Mouse (Mus musculus) hindbrain, embryonic 13.5 days (tissue): ENCODE measurements around the gene 4933402D24Rik. TPM values are rescaled to one million over a fixed set of nuclear protein-coding genes. Genes with fewer than 3 reads are reported as not detected.

Experiments
- ATAC-seq: fragments of 200-750 bp; cut with Nextera tagmentation; 2 replicates; pipeline ENCODE4 v1.8.0; 2017; ENCODE audit warnings: moderate TSS enrichment; ENCODE audit not compliant: low FRiP score
- H3K27ac ChIP-seq: fragments of 300-500 bp; sonication (generic); 2 replicates; pipeline ENCODE4 v1.5.1; 2015; ENCODE audit warnings: inconsistent platforms, mild to moderate bottlenecking, moderate library complexity
- H3K27me3 ChIP-seq: fragments of 300-500 bp; sonication (generic); 2 replicates; pipeline ENCODE4 v1.6.1; 2015; ENCODE audit warnings: mild to moderate bottlenecking, inconsistent platforms
- H3K36me3 ChIP-seq: fragments of 300-500 bp; sonication (generic); 2 replicates; pipeline ENCODE4 v1.6.1; 2015; ENCODE audit warnings: mild to moderate bottlenecking, inconsistent platforms
- H3K4me1 ChIP-seq: fragments of 300-500 bp; sonication (generic); replicated peaks from 2 replicates; pipeline ENCODE4 v1.6.1; 2015; ENCODE audit warnings: inconsistent platforms
- H3K4me2 ChIP-seq: fragments of 300-500 bp; sonication (generic); 2 replicates; pipeline ENCODE4 v1.6.1; 2015; ENCODE audit warnings: inconsistent platforms, mild to moderate bottlenecking, moderate library complexity
- H3K4me3 ChIP-seq: fragments of 300-500 bp; sonication (generic); 2 replicates; pipeline ENCODE4 v1.5.1; 2015; ENCODE audit warnings: mild to moderate bottlenecking, inconsistent platforms
- H3K9ac ChIP-seq: fragments of 300-500 bp; sonication (generic); 2 replicates; pipeline ENCODE4 v1.6.1; 2015; ENCODE audit warnings: mild to moderate bottlenecking, inconsistent platforms
- H3K9me3 ChIP-seq: fragments of 300-500 bp; sonication (generic); 2 replicates; pipeline ENCODE4 v1.6.1; 2016; ENCODE audit warnings: inconsistent platforms
- WGBS: fragments of 180-500 bp; shearing (Covaris S2); methylation state at CpG from one replicate; pipeline ENCODE4 v1.1.7; 2015; 5-methylcytosine and 5-hydroxymethylcytosine counted together
- polyA plus RNA-seq: library from polyadenylated mRNA; unstranded; fragments of >200 nt; fragmentation: Nextera tagmentation; extraction: Ambion mirVana; gene quantifications from 2 replicates; pipeline ENCODE4 v1.2.1, GENCODE M21; 2015

The 4933402D24Rik gene
- 0.27 and 0.39 TPM in 2 replicates for polyA plus RNA-seq

DNA sequence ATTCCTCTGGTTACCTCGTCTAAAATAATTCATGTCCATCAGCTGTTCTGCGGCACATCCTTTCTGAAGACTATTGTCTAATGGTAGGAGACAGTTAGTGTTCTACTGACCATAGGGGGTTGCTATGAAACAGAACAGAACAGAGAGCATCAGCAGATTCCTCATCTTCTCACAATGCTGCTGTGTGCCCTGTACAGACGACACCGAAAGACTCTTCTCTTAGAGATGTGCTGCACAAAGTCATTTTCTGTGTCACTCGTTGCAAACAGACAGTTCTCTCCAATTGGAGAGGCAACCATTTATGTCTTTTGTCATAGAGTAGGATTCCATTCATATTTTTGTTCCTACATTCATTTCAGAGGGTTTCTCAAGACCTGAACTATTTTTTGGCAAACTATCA lies at the start of gene 4933402D24Rik:
4933402D24Rik (minus strand) TSS at position 101 of the 400 bp plus-strand sequence.
- 0 out of 2 replicates have a peak, but pooled peaks cover under 1% of the 10 kb centered on the region for H3K9me3 ChIP-seq
- H3K4me2 ChIP-seq: no peak within 1 kb of the TSS
- peaks cover 42% of the 10 kb centered on the region for H3K4me1 ChIP-seq
- no peak for ATAC-seq
- no peaks in the 10 kb centered on the region for H3K36me3 ChIP-seq
- H3K27me3 ChIP-seq: no peaks in the 10 kb centered on the region
- H3K9ac ChIP-seq: no peak within 1 kb of the TSS
- no peak within 1 kb of the TSS for H3K27ac ChIP-seq
- no peak within 1 kb of the TSS for H3K4me3 ChIP-seq
- WGBS: 54% methylated on average over 5 of the region's 5 CpGs

DNA sequence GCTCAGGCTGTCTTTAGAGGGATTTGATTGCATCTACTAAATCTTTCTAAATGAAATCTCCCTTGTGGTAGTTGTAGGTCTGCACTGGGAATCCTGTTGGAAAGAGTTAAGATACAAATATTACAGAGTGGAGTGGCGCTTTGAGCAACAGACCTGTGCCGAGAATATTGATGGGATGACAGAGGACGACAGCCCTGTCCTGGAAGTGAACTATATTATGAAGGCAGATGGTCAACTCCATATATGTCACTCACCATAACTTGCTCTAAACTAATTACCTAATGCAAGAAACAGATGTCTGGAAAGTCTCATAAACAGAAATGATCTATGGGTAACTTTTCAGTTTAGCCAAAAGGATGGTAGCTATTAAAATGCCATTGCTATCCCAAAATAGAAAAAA lies 39.5 kb upstream of the 4933402D24Rik start:
- no peaks in the 10 kb centered on the region for H3K9me3 ChIP-seq
- WGBS: 76% methylated on average over 3 of the region's 3 CpGs
- no peak overlapping the region for H3K4me3 ChIP-seq
- no peaks in the 10 kb centered on the region for H3K27me3 ChIP-seq
- H3K36me3 ChIP-seq: no peaks in the 10 kb centered on the region
- H3K27ac ChIP-seq: no peak overlapping the region
- H3K9ac ChIP-seq: no peak overlapping the region
- H3K4me2 ChIP-seq: no peak overlapping the region
- ATAC-seq: no peak
- H3K4me1 ChIP-seq: no peaks in the 10 kb centered on the region

DNA sequence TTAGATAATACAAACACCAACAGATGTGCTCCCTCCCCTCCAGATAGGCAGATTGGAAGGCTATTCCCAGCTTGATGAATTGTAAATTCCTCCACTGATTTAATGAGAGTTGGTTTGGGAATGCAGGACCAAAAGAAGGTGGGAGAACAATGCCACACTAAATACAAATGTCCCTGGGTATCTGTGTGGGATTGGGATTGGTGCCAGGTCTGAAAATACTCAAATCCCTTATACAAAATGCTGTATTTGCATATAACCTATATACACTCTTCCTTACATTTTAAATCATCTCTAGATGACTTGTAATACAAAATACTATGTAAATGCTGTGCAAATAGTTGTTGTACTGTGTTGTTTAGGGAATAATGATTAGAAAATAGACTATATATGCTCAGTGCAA lies 36.0 kb upstream of the 4933402D24Rik start:
- Histone ChIP-seq H3K9me3 (no peaks in the 10 kb centered on the region), H3K4me3 (no peak overlapping the region), H3K9ac (no peak overlapping the region), H3K27me3 (no peaks in the 10 kb centered on the region), H3K36me3 (no peaks in the 10 kb centered on the region), H3K4me2 (no peak overlapping the region), H3K27ac (no peak overlapping the region), H3K4me1 (no peaks in the 10 kb centered on the region)
- ATAC-seq: no peak

DNA sequence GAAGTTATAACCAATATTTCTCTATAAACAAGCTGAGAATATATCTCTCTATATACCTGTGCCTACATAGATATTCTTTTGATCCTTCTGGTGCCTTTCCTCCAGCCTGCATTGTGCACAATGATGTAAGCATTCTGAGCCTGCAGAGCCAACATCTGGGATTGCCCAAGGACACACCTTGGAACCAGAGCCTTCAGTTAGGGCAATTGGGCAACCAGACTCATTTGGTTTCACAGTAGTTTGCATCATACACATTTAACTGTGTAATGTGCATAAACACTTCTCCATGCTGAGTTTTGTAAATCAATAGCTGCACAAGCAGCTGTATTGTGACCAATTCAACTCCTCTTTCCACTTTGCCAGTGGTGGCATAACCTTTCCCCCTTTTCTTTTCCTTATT lies 25.3 kb upstream of the 4933402D24Rik start:
- Histone ChIP-seq H3K4me1 (no peaks in the 10 kb centered on the region), H3K27me3 (no peaks in the 10 kb centered on the region), H3K27ac (no peak overlapping the region), H3K9me3 (no peaks in the 10 kb centered on the region), H3K36me3 (no peaks in the 10 kb centered on the region), H3K4me2 (no peak overlapping the region), H3K4me3 (no peak overlapping the region), H3K9ac (no peak overlapping the region)
- no peak for ATAC-seq

DNA sequence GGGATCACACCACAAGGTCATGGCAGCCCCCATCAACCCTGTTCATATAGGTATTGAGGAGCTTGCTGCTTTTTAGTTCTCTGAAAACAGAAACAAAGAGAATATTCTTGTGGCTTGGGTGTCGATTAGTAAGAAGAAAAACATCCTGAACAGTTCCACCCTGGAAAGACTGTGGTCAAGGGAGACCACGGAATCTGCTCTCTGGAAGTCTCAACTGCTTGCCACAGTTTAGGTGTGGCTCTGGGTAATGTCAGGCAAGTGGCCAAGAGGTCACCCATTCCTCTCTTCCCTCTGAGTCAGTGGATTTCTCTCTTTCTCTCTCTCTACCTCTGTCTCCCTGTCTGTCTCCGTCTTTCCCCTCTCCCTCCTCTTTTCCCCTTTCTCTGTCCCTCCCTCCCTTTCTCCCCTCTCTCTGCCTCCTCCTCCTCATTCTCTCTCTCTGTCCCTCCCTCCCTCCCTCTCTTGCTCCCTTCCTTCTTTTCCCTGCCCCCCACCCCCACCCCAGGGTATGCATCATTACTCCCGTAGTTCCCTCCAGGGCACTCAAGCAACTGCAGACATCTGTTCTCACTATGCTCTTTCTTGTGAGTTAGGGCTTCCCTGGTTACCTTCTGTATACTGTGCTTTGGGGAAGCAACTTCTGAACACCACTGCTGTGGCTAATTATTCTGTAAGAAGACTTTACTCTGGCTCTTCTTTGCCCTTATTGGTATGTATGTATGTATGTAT lies 8.0 kb upstream of the 4933402D24Rik start:
- Histone ChIP-seq H3K9me3 (0 out of 2 replicates have a peak, but pooled peaks cover 9% of the 10 kb centered on the region), H3K9ac (no peak overlapping the region), H3K4me2 (no peak overlapping the region), H3K4me1 (no peaks in the 10 kb centered on the region), H3K27ac (no peak overlapping the region), H3K27me3 (no peaks in the 10 kb centered on the region), H3K4me3 (no peak overlapping the region), H3K36me3 (no peaks in the 10 kb centered on the region)
- no peak for ATAC-seq
- WGBS: 59% methylated on average over 4 of the region's 4 CpGs

DNA sequence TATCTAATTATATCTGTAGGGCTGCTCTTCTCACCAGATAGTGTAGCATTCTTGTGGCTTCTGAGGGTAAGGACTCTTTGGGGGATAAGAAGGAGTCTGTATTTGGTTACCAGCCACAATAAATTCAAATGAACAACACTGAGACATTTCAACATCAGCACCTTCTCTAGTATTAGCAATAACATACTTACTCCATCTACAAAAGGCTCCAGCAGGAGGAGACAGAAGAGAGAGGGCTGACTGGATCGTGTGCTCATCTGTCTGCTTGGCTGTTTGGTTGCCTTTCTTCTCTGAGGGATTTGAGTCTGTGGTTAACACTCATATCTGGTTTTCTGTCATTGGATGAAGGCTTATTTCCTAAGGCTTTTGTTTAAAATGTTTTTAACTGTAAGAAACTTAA lies 7.3 kb upstream of the 4933402D24Rik start:
- H3K9ac ChIP-seq: no peak overlapping the region
- no peaks in the 10 kb centered on the region for H3K36me3 ChIP-seq
- H3K4me2 ChIP-seq: no peak overlapping the region
- no peak overlapping the region for H3K4me3 ChIP-seq
- no peaks in the 10 kb centered on the region for H3K4me1 ChIP-seq
- 52% methylated on average over 1 of the region's 1 CpGs for WGBS
- no peaks in the 10 kb centered on the region for H3K27me3 ChIP-seq
- H3K27ac ChIP-seq: no peak overlapping the region
- no peak for ATAC-seq
- H3K9me3 ChIP-seq: 0 out of 2 replicates have a peak, but pooled peaks cover 9% of the 10 kb centered on the region

DNA sequence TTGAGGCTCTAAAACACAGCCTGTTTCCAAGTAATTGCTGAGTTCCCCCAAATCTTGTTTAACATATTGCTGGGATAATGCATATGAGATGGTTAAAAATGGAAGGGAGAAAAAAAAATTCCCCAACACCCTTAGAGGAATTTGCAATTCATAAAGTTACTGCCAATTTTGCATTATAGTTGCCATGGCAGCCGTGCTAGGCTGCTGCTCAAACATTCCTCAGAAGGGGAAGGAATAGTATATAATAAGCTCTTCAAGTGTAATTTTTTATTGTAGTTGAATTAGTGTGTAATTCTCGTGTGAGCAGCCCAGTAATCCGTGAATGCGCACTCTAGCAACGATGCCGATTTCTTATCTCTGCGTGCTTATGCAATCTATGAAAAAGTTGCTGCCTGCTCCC lies 1.2 kb upstream of the 4933402D24Rik start:
- Histone ChIP-seq H3K9ac (no peak overlapping the region), H3K36me3 (no peaks in the 10 kb centered on the region), H3K27me3 (no peaks in the 10 kb centered on the region), H3K4me1 (peaks cover 34% of the 10 kb centered on the region), H3K9me3 (0 out of 2 replicates have a peak, but pooled peaks cover 9% of the 10 kb centered on the region), H3K27ac (no peak overlapping the region), H3K4me2 (no peak overlapping the region), H3K4me3 (no peak overlapping the region)
- ATAC-seq: no peak
- WGBS: 57% methylated on average over 7 of the region's 7 CpGs

DNA sequence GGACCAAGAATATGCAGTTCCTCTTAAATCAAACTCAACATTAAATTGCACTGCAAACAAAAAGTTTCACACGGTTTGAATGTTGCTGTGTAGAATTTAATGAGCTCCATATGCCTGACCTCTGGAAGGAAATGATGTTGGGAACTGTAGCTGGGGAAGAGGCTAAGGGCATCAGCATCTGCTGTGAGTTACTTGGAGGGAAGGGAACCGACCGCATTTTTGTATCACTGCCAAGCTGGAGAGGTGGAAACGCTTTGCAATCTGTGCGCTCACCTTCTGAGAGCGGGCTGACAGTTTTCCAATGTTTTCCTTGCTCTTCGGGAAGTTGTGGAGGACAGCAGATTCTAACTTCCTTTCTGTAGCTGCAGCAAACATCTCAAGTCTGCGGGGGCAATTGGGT lies 955 bp downstream of the 4933402D24Rik start:
- no peaks in the 10 kb centered on the region for H3K36me3 ChIP-seq
- no peak overlapping the region for H3K4me2 ChIP-seq
- WGBS: 73% methylated on average over 8 of the region's 8 CpGs
- H3K4me1 ChIP-seq: peaks cover 53% of the 10 kb centered on the region
- no peak overlapping the region for H3K27ac ChIP-seq
- ATAC-seq: no peak
- H3K9me3 ChIP-seq: no peaks in the 10 kb centered on the region
- no peak overlapping the region for H3K9ac ChIP-seq
- no peaks in the 10 kb centered on the region for H3K27me3 ChIP-seq
- no peak overlapping the region for H3K4me3 ChIP-seq

DNA sequence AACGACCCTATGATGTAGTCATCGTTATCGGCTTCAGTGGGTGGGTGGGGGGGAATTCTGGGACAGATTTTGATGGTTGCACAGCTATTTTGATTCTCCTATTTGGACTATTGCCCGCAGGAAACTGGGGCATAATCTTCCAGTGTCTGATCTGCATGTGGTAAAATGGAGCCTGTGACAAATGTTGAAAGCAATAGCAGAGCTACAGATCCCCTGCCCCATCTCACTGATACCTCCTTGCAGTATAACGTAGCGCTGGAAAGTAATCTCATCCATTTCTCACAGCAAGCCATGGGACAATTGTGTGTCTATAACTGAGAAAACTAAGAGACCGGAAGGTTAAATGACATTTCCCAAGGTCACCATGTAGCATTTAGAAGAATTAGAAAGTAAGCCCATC lies 4.7 kb downstream of the 4933402D24Rik start:
- no peaks in the 10 kb centered on the region for H3K36me3 ChIP-seq
- peak overlapping the region; percentile 10; the same call in 1 of the 2 replicates for H3K4me2 ChIP-seq
- H3K9ac ChIP-seq: no peak overlapping the region
- H3K27me3 ChIP-seq: no peaks in the 10 kb centered on the region
- no peaks in the 10 kb centered on the region for H3K9me3 ChIP-seq
- H3K4me1 ChIP-seq: peaks cover 42% of the 10 kb centered on the region
- peak overlapping the region; percentile 81 for H3K27ac ChIP-seq
- 43% methylated on average over 7 of the region's 7 CpGs for WGBS
- no peak overlapping the region for H3K4me3 ChIP-seq
- ATAC-seq: no peak

DNA sequence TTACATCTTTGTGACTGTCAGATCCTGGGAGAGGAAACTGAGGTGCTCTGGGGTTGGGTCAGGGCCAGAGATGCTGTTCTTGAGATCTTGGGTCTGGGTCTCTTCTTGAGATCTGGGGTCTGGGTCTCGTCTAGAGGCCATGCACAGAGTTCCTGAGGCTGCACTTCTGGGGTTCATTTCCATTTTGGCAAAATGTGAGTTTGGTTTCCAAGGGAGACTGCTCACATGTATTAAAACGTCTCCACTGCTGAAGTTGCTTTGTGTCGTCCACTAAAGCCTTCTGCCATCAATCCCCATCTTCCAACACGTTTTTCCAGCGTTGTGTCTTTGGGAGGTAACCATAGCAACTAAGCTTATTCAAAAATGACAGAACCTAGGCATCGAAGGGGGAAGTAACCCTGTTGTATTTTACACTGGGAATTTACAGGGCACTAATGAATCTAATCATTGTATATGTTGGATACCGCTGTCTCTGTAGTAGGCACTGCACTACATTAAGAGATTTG lies 5.1 kb downstream of the 4933402D24Rik start:
- Histone ChIP-seq H3K4me2 (peak overlapping the region; percentile 10; the same call in 1 of the 2 replicates), H3K4me3 (no peak overlapping the region), H3K27me3 (no peaks in the 10 kb centered on the region), H3K27ac (peak overlapping the region; percentile 81), H3K9ac (no peak overlapping the region), H3K4me1 (peaks cover 41% of the 10 kb centered on the region), H3K9me3 (no peaks in the 10 kb centered on the region), H3K36me3 (no peaks in the 10 kb centered on the region)
- WGBS: 11% methylated on average over 7 of the region's 7 CpGs
- peak; percentile 62 for ATAC-seq

DNA sequence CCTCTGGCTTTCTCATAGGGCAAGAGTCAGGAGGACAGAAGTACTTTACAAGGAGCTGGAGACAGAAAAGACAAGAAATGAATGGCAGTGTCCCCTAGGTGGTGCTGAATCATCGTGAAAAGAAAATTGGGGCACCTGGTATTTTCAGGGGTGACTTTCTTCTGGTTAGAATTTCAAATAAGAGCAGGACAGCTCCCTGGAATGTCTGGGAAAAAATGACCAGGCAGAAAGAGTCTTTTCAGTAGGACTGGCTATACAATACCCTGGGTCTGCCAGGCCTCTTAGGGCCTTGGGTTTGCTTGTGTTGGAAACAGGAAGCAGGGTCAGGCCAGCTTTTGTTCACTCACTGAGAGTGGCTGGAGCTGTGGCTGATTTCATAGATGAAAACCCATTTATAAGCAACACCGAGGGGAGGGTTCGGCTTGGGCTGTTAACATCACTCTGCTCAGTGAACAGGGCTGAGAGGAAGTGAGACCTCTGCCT lies 5.8 kb downstream of the 4933402D24Rik start:
- Histone ChIP-seq H3K4me3 (no peak overlapping the region), H3K9me3 (no peaks in the 10 kb centered on the region), H3K36me3 (no peaks in the 10 kb centered on the region), H3K27me3 (no peaks in the 10 kb centered on the region), H3K27ac (peak overlapping the region; percentile 81), H3K9ac (no peak overlapping the region), H3K4me1 (peaks cover 36% of the 10 kb centered on the region), H3K4me2 (no peak overlapping the region)
- ATAC-seq: peak; percentile 86
- WGBS: 6% methylated on average over 3 of the region's 3 CpGs

DNA sequence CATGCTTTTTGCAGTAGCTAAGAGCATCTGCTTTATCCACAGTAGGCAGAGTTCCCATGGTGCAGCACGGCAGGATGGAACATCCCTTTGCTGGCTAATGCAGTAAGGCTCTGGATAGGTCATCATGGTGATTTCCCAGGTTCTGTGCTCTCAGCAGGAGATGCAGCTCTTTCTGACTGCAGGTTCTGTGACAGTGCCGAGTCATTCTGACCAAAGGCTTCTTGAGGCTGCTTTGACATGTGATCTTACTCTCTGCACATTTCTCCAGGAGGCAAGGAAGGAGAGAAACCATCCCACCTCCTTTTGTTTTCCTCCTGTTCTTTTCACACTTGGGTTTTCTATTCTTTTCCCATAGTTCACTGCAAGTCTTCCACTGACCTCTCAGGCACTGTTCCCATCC lies 13.1 kb downstream of the 4933402D24Rik start:
- H3K27me3 ChIP-seq: no peaks in the 10 kb centered on the region
- H3K27ac ChIP-seq: no peak overlapping the region
- H3K4me3 ChIP-seq: no peak overlapping the region
- no peak for ATAC-seq
- WGBS: 60% methylated on average over 2 of the region's 2 CpGs
- H3K9me3 ChIP-seq: no peaks in the 10 kb centered on the region
- no peak overlapping the region for H3K4me2 ChIP-seq
- H3K9ac ChIP-seq: no peak overlapping the region
- no peaks in the 10 kb centered on the region for H3K4me1 ChIP-seq
- peaks cover 17% of the 10 kb centered on the region for H3K36me3 ChIP-seq
